Mouse (Mus musculus) hindbrain, embryonic 14.5 days (tissue): Measurements from ENCODE around the gene Nme4. TPM values are rescaled to one million over a fixed set of nuclear protein-coding genes. Genes with fewer than 3 reads are reported as not detected.
A peak's percentile ranks its signal among the peaks of the same experiment; 100 is the strongest.
"Not testable (repeated sequence)": the region's sequence is repeated elsewhere in the genome, so short reads cannot be mapped to it uniquely, and the experiment has no call there.

Experiments
- ATAC-seq: fragments of 200-750 bp; cut with Nextera tagmentation; 2 replicates; pipeline ENCODE4 v1.8.0; 2017; ENCODE audit warnings: moderate number of reproducible peaks, mild to moderate bottlenecking, moderate TSS enrichment, moderate library complexity; ENCODE audit not compliant: low FRiP score
- DNase-seq: peaks from one replicate; pipeline ENCODE4 v3.0.0-alpha.2; 2015; ENCODE audit warnings: low spot score
- H3K27ac ChIP-seq: fragments of 300-500 bp; sonication (generic); 2 replicates; pipeline ENCODE4 v1.5.1; 2014; ENCODE audit warnings: mild to moderate bottlenecking, moderate library complexity
- H3K27me3 ChIP-seq: fragments of 300-500 bp; sonication (generic); 2 replicates; pipeline ENCODE4 v1.6.1; 2014; ENCODE audit warnings: mild to moderate bottlenecking, low read length, mixed read lengths; ENCODE audit not compliant: control insufficient read depth, insufficient read depth
- H3K36me3 ChIP-seq: fragments of 300-500 bp; sonication (generic); replicated peaks from 2 replicates; pipeline ENCODE4 v1.6.1; 2014; ENCODE audit not compliant: control insufficient read depth, insufficient read depth
- H3K4me1 ChIP-seq: fragments of 300-500 bp; sonication (generic); replicated peaks from 2 replicates; pipeline ENCODE4 v1.6.1; 2014; ENCODE audit warnings: antibody characterized with exemption, low read length, mixed read lengths; ENCODE audit not compliant: control insufficient read depth, insufficient read depth
- H3K4me2 ChIP-seq: fragments of 300-500 bp; sonication (generic); replicated peaks from 2 replicates; pipeline ENCODE4 v1.6.1; 2014; ENCODE audit warnings: mild to moderate bottlenecking, moderate library complexity
- H3K4me3 ChIP-seq: fragments of 300-500 bp; sonication (generic); replicated peaks from 2 replicates; pipeline ENCODE4 v1.5.1; 2014; ENCODE audit warnings: mild to moderate bottlenecking, low read length
- H3K9ac ChIP-seq: fragments of 300-500 bp; sonication (generic); 2 replicates; pipeline ENCODE4 v1.6.1; 2014
- H3K9me3 ChIP-seq: fragments of 300-500 bp; sonication (generic); 2 replicates; pipeline ENCODE4 v1.6.1; 2016; ENCODE audit warnings: low read length; ENCODE audit not compliant: control insufficient read depth
- WGBS: fragments of 180-500 bp; shearing (Covaris S2); extraction: QIAGEN DNeasy Blood & Tissue Kit; methylation state at CpG from one replicate; pipeline ENCODE4 v1.1.7; 2014; 5-methylcytosine and 5-hydroxymethylcytosine counted together
- polyA plus RNA-seq: library from polyadenylated mRNA; unstranded; fragments of >200 nt; fragmentation: Nextera tagmentation; extraction: Ambion mirVana; gene quantifications from 2 replicates; pipeline ENCODE4 v1.2.1, GENCODE M21; 2014

The Nme4 gene
- polyA plus RNA-seq, 1 experiment from 2014 or later: 17.5 TPM

- no peak overlapping the region for H3K4me2 ChIP-seq
- no peaks in the 10 kb centered on the region for H3K27me3 ChIP-seq
- no peak for ATAC-seq
- no peaks in the 10 kb centered on the region for H3K36me3 ChIP-seq
- no peaks in the 10 kb centered on the region for H3K9me3 ChIP-seq
- 40% methylated on average over 2 of the region's 4 CpGs for WGBS
- no peak overlapping the region for H3K27ac ChIP-seq
- H3K4me1 ChIP-seq: no peaks in the 10 kb centered on the region
- no peak overlapping the region for H3K9ac ChIP-seq
- no peak for DNase-seq
- no peak overlapping the region for H3K4me3 ChIP-seq
These were observed 6.1 kb upstream of the Nme4 start for GRCm38 (mm10) chr17:26101478-26101877.

GRCm38 (mm10) chr17:26100166-26100565 lies 4.8 kb upstream of the Nme4 start:
- WGBS: 46% methylated on average over 2 of the region's 2 CpGs
- no peaks in the 10 kb centered on the region for H3K27me3 ChIP-seq
- no peaks in the 10 kb centered on the region for H3K9me3 ChIP-seq
- no peak overlapping the region for H3K9ac ChIP-seq
- peaks cover 4% of the 10 kb centered on the region; the same call in 1 of the 2 replicates for H3K4me1 ChIP-seq
- no peak overlapping the region for H3K27ac ChIP-seq
- H3K36me3 ChIP-seq: no peaks in the 10 kb centered on the region
- H3K4me3 ChIP-seq: no peak overlapping the region
- no peak overlapping the region for H3K4me2 ChIP-seq
- no peak for DNase-seq
- no peak for ATAC-seq

GRCm38 (mm10) chr17:26099316-26099715 lies 3.9 kb upstream of the Nme4 start:
- H3K27ac ChIP-seq, ATAC-seq, H3K4me1 ChIP-seq, H3K9me3 ChIP-seq, H3K4me3 ChIP-seq, H3K36me3 ChIP-seq, H3K27me3 ChIP-seq, H3K4me2 ChIP-seq, DNase-seq, H3K9ac ChIP-seq: not testable (repeated sequence)
- WGBS: 60% methylated on average over 3 of the region's 3 CpGs

- peaks cover 8% of the 10 kb centered on the region; the same call in 1 of the 2 replicates for H3K4me1 ChIP-seq
- no peak overlapping the region for H3K27ac ChIP-seq
- H3K9ac ChIP-seq: no peak overlapping the region
- 92% methylated on average over 7 of the region's 7 CpGs for WGBS
- no peak overlapping the region for H3K4me3 ChIP-seq
- no peak for DNase-seq
- no peaks in the 10 kb centered on the region for H3K36me3 ChIP-seq
- H3K4me2 ChIP-seq: no peak overlapping the region
- no peaks in the 10 kb centered on the region for H3K9me3 ChIP-seq
- no peaks in the 10 kb centered on the region for H3K27me3 ChIP-seq
- ATAC-seq: no peak
These were observed 3.1 kb upstream of the Nme4 start for GRCm38 (mm10) chr17:26098461-26098860.

- H3K27ac ChIP-seq: peak overlapping the region; percentile 36
- H3K9ac ChIP-seq: peak overlapping the region; percentile 82
- no peaks in the 10 kb centered on the region for H3K9me3 ChIP-seq
- no peak for DNase-seq
- 27% methylated on average over 9 of the region's 9 CpGs for WGBS
- H3K4me3 ChIP-seq: peak overlapping the region; percentile 56
- no peaks in the 10 kb centered on the region for H3K27me3 ChIP-seq
- no peaks in the 10 kb centered on the region for H3K36me3 ChIP-seq
- peak overlapping the region; percentile 93 for H3K4me2 ChIP-seq
- ATAC-seq: no peak
- H3K4me1 ChIP-seq: peaks cover 8% of the 10 kb centered on the region; the same call in 1 of the 2 replicates
These were observed 781 bp downstream of the Nme4 start for GRCm38 (mm10) chr17:26094531-26095110.

- Histone ChIP-seq H3K4me1 (0 out of 2 replicates have a peak, but pooled peaks cover 4% of the 10 kb centered on the region), H3K36me3 (peaks cover 4% of the 10 kb centered on the region; the same call in 1 of the 2 replicates), H3K27ac (peak within 1 kb of the TSS; percentile 58), H3K27me3 (no peaks in the 10 kb centered on the region), H3K4me3 (peak within 1 kb of the TSS; percentile 49), H3K9ac (peak within 1 kb of the TSS; percentile 67), H3K9me3 (no peaks in the 10 kb centered on the region), H3K4me2 (peak within 1 kb of the TSS; percentile 75)
- WGBS: 2% methylated on average over 32 of the region's 32 CpGs
- DNase-seq: peak; percentile 95
- ATAC-seq: peak; percentile 91
These were observed 5.3 kb downstream of the Nme4 start, which contains the start of gene Decr2 for GRCm38 (mm10) chr17:26089905-26090632. Gene Decr2, minus strand, starts transcription at chr17:26090337.

GRCm38 (mm10) chr17:26087059-26087564 lies 8.3 kb downstream of the Nme4 start:
- peaks cover 12% of the 10 kb centered on the region for H3K36me3 ChIP-seq
- 96% methylated on average over 9 of the region's 9 CpGs for WGBS
- no peak for DNase-seq

GRCm38 (mm10) chr17:26080867-26081266 lies 14.5 kb downstream of the Nme4 start:
- Histone ChIP-seq H3K4me2 (no peak overlapping the region), H3K9ac (no peak overlapping the region), H3K27me3 (no peaks in the 10 kb centered on the region), H3K9me3 (no peaks in the 10 kb centered on the region), H3K4me3 (no peak overlapping the region), H3K36me3 (peaks cover 13% of the 10 kb centered on the region), H3K27ac (no peak overlapping the region), H3K4me1 (no peaks in the 10 kb centered on the region; the same call in 1 of the 2 replicates)
- DNase-seq (no peak), ATAC-seq (no peak)
- WGBS: 53% methylated on average over 2 of the region's 2 CpGs

More at GRCm38 (mm10) chr17:26087059-26087564, 8.3 kb downstream of the Nme4 start:
- Histone ChIP-seq H3K4me3 (no peak overlapping the region), H3K9me3 (no peaks in the 10 kb centered on the region), H3K27ac (no peak overlapping the region), H3K4me1 (no peaks in the 10 kb centered on the region), H3K9ac (no peak overlapping the region), H3K27me3 (no peaks in the 10 kb centered on the region), H3K4me2 (no peak overlapping the region)
- no peak for ATAC-seq

- Histone ChIP-seq H3K27ac (no peak overlapping the region), H3K4me1 (no peaks in the 10 kb centered on the region; the same call in 1 of the 2 replicates), H3K4me2 (no peak overlapping the region), H3K4me3 (no peak overlapping the region), H3K9ac (no peak overlapping the region), H3K36me3 (peaks cover 13% of the 10 kb centered on the region), H3K27me3 (no peaks in the 10 kb centered on the region), H3K9me3 (no peaks in the 10 kb centered on the region)
- 71% methylated on average over 2 of the region's 2 CpGs for WGBS
- ATAC-seq (no peak), DNase-seq (peak; percentile 38)
These were observed 16.6 kb downstream of the Nme4 start for GRCm38 (mm10) chr17:26078851-26079250.
